Mouse (Mus musculus) G1E (cell line): Measurements from ENCODE around the gene Htra3. TPM values are rescaled to one million over a fixed set of nuclear protein-coding genes. Genes with fewer than 3 reads are reported as not detected.

Source experiments
- ATAC-seq: 2 replicates; pipeline ENCODE4 v1.8.0; 2016; ENCODE audit warnings: mild to moderate bottlenecking; ENCODE audit not compliant: insufficient number of reproducible peaks, poor library complexity, low FRiP score, severe bottlenecking; ENCODE audit errors: extremely low read depth
- DNase-seq: peaks from one replicate; pipeline ENCODE4 v3.0.0; 2012; ENCODE audit warnings: low spot score
- H3K27me3 ChIP-seq: 2 replicates; pipeline ENCODE4 v1.6.1; 2012; ENCODE audit warnings: mild to moderate bottlenecking, low read length, inconsistent platforms; ENCODE audit not compliant: insufficient read depth
- H3K36me3 ChIP-seq: replicated peaks from 2 replicates; pipeline ENCODE3; 2012; ENCODE audit warnings: mild to moderate bottlenecking, inconsistent platforms
- H3K4me1 ChIP-seq: 2 replicates; pipeline ENCODE4 v1.6.1; 2012; ENCODE audit warnings: low read depth, low read length, inconsistent platforms, mixed read lengths; ENCODE audit not compliant: insufficient read depth
- H3K4me3 ChIP-seq: 2 replicates; pipeline ENCODE4 v1.5.1; 2012; ENCODE audit warnings: low read depth, mild to moderate bottlenecking, inconsistent platforms, low read length, moderate library complexity, mixed read lengths
- H3K9me3 ChIP-seq: replicated peaks from 2 replicates; pipeline ENCODE4 v1.6.1; 2012; ENCODE audit warnings: inconsistent platforms
- CTCF ChIP-seq: IDR thresholded peaks from 2 replicates; pipeline ENCODE4 v1.5.1; 2012; ENCODE audit warnings: low read depth, low read length, inconsistent platforms, mixed read lengths
- GATA1 ChIP-seq: IDR thresholded peaks from 2 replicates; pipeline ENCODE4 v1.6.1; 2012; ENCODE audit warnings: borderline replicate concordance, low read length, inconsistent platforms, mixed read lengths
- GATA2 ChIP-seq: IDR thresholded peaks from 2 replicates; pipeline ENCODE4 v1.6.1; 2012; ENCODE audit warnings: low read depth, low read length, inconsistent platforms, borderline replicate concordance
- POLR2AphosphoS5 ChIP-seq: IDR thresholded peaks from 2 replicates; pipeline ENCODE4 v1.6.1; 2012; ENCODE audit warnings: low read depth, low read length, inconsistent platforms; ENCODE audit not compliant: insufficient replicate concordance
- TAL1 ChIP-seq: conservative IDR thresholded peaks from 2 replicates; pipeline ENCODE4 v1.6.1; 2012; ENCODE audit warnings: low read depth, low read length, inconsistent platforms, mixed read lengths
- polyA plus RNA-seq: library from polyadenylated mRNA; stranded (reverse); fragments of >175 nt; gene quantifications from 2 replicates; pipeline ENCODE4 v1.2.3, GENCODE M21; 2012
- total RNA-seq, 2 experiments: library from RNA; stranded (forward) in 1 of 2; stranded (reverse) in 1 of 2; fragments of 200-1000 nt in 1 of 2; fragments of >200 nt in 1 of 2; fragmentation: Nextera tagmentation in 1 of 2; gene quantifications; 2 replicates each; pipeline ENCODE4 v1.2.3; 2014 to 2017

Gene Htra3
- total and polyA plus RNA-seq, 3 experiments = not detected

GRCm38 (mm10) chr5:35722654-35723053, 43.1 kb upstream of the Htra3 start:
- H3K4me3 ChIP-seq = no peak overlapping the region
- H3K36me3 ChIP-seq = no peaks in the 10 kb centered on the region
- H3K4me1 ChIP-seq = no peaks in the 10 kb centered on the region
- DNase-seq (no peak), ATAC-seq (no peak)
- TF ChIP-seq CTCF (no peak), TAL1 (no peak), POLR2AphosphoS5 (no peak), GATA2 (no peak), GATA1 (no peak)
- H3K27me3 ChIP-seq = peaks cover 11% of the 10 kb centered on the region; the same call in 1 of the 2 replicates
- no peaks in the 10 kb centered on the region for H3K9me3 ChIP-seq

- no peaks in the 10 kb centered on the region for H3K9me3 ChIP-seq
- H3K4me1 ChIP-seq = no peaks in the 10 kb centered on the region
- ATAC-seq (no peak), DNase-seq (no peak)
- H3K27me3 ChIP-seq = peaks cover 13% of the 10 kb centered on the region; the same call in 1 of the 2 replicates
- TF ChIP-seq GATA2 = no peak
- no peak for TF ChIP-seq CTCF
- TF ChIP-seq GATA1 = no peak
- no peak for TF ChIP-seq TAL1
- no peak for TF ChIP-seq POLR2AphosphoS5
- no peaks in the 10 kb centered on the region for H3K36me3 ChIP-seq
- no peak overlapping the region for H3K4me3 ChIP-seq
Measured at GRCm38 (mm10) chr5:35721933-35722332, 42.4 kb upstream of the Htra3 start.

- DNase-seq (no peak), ATAC-seq (no peak)
- H3K4me3 ChIP-seq = no peak overlapping the region
- H3K36me3 ChIP-seq = no peaks in the 10 kb centered on the region
- H3K4me1 ChIP-seq = no peaks in the 10 kb centered on the region
- peaks cover 13% of the 10 kb centered on the region; the same call in 1 of the 2 replicates for H3K27me3 ChIP-seq
- TF ChIP-seq POLR2AphosphoS5 (no peak), GATA2 (no peak), TAL1 (no peak), CTCF (no peak), GATA1 (no peak)
- H3K9me3 ChIP-seq = no peaks in the 10 kb centered on the region
Measured at GRCm38 (mm10) chr5:35719880-35720279, 40.3 kb upstream of the Htra3 start.

GRCm38 (mm10) chr5:35719343-35719742, 39.8 kb upstream of the Htra3 start:
- ATAC-seq (no peak), DNase-seq (no peak)
- TF ChIP-seq TAL1 = no peak
- TF ChIP-seq CTCF = no peak
- no peaks in the 10 kb centered on the region for H3K36me3 ChIP-seq
- no peaks in the 10 kb centered on the region for H3K9me3 ChIP-seq
- no peak overlapping the region for H3K4me3 ChIP-seq
- no peaks in the 10 kb centered on the region for H3K4me1 ChIP-seq
- peaks cover 13% of the 10 kb centered on the region; the same call in 1 of the 2 replicates for H3K27me3 ChIP-seq

GRCm38 (mm10) chr5:35718817-35719216, 39.2 kb upstream of the Htra3 start:
- DNase-seq (no peak), ATAC-seq (no peak)
- Histone ChIP-seq H3K27me3 (peaks cover 14% of the 10 kb centered on the region; the same call in 1 of the 2 replicates), H3K4me3 (no peak overlapping the region), H3K9me3 (no peaks in the 10 kb centered on the region), H3K36me3 (no peaks in the 10 kb centered on the region), H3K4me1 (no peaks in the 10 kb centered on the region)
- TF ChIP-seq POLR2AphosphoS5 (no peak), CTCF (no peak), GATA2 (no peak), GATA1 (no peak), TAL1 (no peak)

GRCm38 (mm10) chr5:35717946-35718345, 38.4 kb upstream of the Htra3 start:
- no peaks in the 10 kb centered on the region for H3K4me1 ChIP-seq
- TF ChIP-seq TAL1 (no peak), GATA1 (no peak), GATA2 (no peak), POLR2AphosphoS5 (no peak), CTCF (no peak)
- H3K36me3 ChIP-seq = no peaks in the 10 kb centered on the region
- no peak overlapping the region for H3K4me3 ChIP-seq
- ATAC-seq (no peak), DNase-seq (no peak)
- H3K9me3 ChIP-seq = no peaks in the 10 kb centered on the region
- peaks cover 16% of the 10 kb centered on the region; the same call in 1 of the 2 replicates for H3K27me3 ChIP-seq
